Mouse (Mus musculus) forebrain, postnatal 0 days (tissue): Measurements from ENCODE around the gene Gnat1. TPM values are rescaled to one million over a fixed set of nuclear protein-coding genes. Genes with fewer than 3 reads are reported as not detected.

Experiments used
- ATAC-seq: fragments of 200-750 bp; cut with Nextera tagmentation; 2 replicates; pipeline ENCODE4 v1.8.0; 2017; ENCODE audit warnings: mild to moderate bottlenecking, moderate library complexity
- DNase-seq: peaks from one replicate; pipeline ENCODE4 v3.0.0-alpha.2; 2015
- H3K27ac ChIP-seq: fragments of 300-500 bp; sonication (generic); 2 replicates; pipeline ENCODE4 v1.5.1; 2014; ENCODE audit warnings: low read depth, mild to moderate bottlenecking, antibody characterized with exemption, low read length, moderate library complexity, mixed read lengths
- H3K27me3 ChIP-seq: fragments of 300-500 bp; sonication (generic); 2 replicates; pipeline ENCODE4 v1.6.1; 2014; ENCODE audit warnings: mild to moderate bottlenecking, low read length, mixed read lengths; ENCODE audit not compliant: insufficient read depth
- H3K36me3 ChIP-seq: fragments of 300-500 bp; sonication (generic); 2 replicates; pipeline ENCODE4 v1.6.1; 2014; ENCODE audit warnings: mild to moderate bottlenecking, moderate library complexity; ENCODE audit not compliant: insufficient read depth
- H3K4me1 ChIP-seq: fragments of 300-500 bp; sonication (generic); 2 replicates; pipeline ENCODE4 v1.6.1; 2014; ENCODE audit warnings: antibody characterized with exemption; ENCODE audit not compliant: insufficient read depth
- H3K4me2 ChIP-seq: fragments of 300-500 bp; sonication (generic); 2 replicates; pipeline ENCODE4 v1.6.1; 2014; ENCODE audit warnings: low read depth, mild to moderate bottlenecking, moderate library complexity
- H3K4me3 ChIP-seq: fragments of 300-500 bp; sonication (generic); 2 replicates; pipeline ENCODE4 v1.5.1; 2014; ENCODE audit warnings: low read depth, low read length, mixed read lengths
- H3K9ac ChIP-seq: fragments of 300-500 bp; sonication (generic); 2 replicates; pipeline ENCODE4 v1.6.1; 2014; ENCODE audit warnings: mild to moderate bottlenecking
- H3K9me3 ChIP-seq: fragments of 300-500 bp; sonication (generic); 2 replicates; pipeline ENCODE4 v1.6.1; 2016; ENCODE audit warnings: low read length
- CTCF ChIP-seq: sonication (generic); IDR thresholded peaks from 2 replicates; pipeline ENCODE4 v1.5.1; 2016; ENCODE audit warnings: antibody characterized with exemption, control low read depth, low read depth
- WGBS: fragments of 180-500 bp; shearing (Covaris S2); extraction: QIAGEN DNeasy Blood & Tissue Kit; methylation state at CpG from one replicate; pipeline ENCODE4 v1.1.7; 2014; 5-methylcytosine and 5-hydroxymethylcytosine counted together
- polyA plus RNA-seq: library from polyadenylated mRNA; unstranded; fragments of >200 nt; fragmentation: Nextera tagmentation; extraction: Ambion mirVana; gene quantifications from 2 replicates; pipeline ENCODE4 v1.2.1, GENCODE M21; 2015
- total RNA-seq: library from RNA; depleted of rRNA; stranded (reverse); fragments of >200 nt; gene quantifications from 2 replicates; pipeline ENCODE4 v1.2.3, GENCODE M21; 2014

Gene Gnat1
- total and polyA plus RNA-seq, 2 experiments from 2014 or later, result 0.24 to 1.8 TPM

DNA sequence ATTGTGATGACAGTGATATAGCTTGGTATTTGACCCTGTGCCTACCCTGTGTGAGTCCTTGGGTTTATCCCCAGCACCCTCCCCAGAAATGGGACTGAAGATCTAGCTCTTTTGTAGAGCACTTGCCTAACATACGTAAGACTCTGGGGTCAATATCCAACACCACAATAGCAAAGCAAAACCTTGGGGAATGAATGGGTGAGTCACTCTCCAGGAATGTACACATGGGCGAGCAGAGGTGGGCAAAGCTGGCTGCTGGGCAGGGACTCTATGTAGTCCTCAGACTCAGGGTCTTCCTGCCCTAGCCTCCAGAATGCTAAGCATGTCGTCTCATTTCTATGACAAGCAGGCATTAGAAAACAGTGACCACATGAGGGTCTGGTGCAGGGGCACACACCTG, 30.7 kb downstream of the Gnat1 start:
- 68% methylated on average over 3 of the region's 3 CpGs for WGBS
- ATAC-seq, result no peak
- H3K27me3 ChIP-seq, result no peaks in the 10 kb centered on the region

DNA sequence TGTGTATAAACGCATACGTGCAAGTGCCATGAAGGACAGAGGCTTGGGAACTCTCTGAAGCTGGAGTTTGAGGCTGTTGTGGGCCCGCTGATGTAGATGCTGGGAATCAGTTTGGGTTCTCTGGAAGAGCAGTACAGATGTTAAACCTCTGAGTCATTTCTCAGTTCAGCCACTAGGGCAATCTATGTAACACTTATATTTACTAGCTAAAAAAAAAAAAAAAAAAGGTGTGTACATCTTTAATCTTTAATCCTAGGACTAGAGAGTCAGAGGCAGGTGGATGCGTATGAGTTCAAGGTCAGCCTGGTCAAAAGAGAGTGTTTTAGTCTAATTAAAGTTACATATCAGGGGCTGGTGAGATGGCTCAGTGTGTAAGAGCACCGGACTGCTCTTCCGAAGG, 32.5 kb downstream of the Gnat1 start:
- no peak for DNase-seq
- no peaks in the 10 kb centered on the region for H3K27me3 ChIP-seq
- ATAC-seq, result no peak
- peak; percentile 19; the same call in 1 of the 2 replicates for TF ChIP-seq CTCF
- no peak overlapping the region for H3K4me2 ChIP-seq
- H3K27ac ChIP-seq, result no peak overlapping the region
- H3K36me3 ChIP-seq, result no peaks in the 10 kb centered on the region
- no peaks in the 10 kb centered on the region for H3K9me3 ChIP-seq
- H3K9ac ChIP-seq, result no peak overlapping the region
- no peak overlapping the region for H3K4me3 ChIP-seq
- 0 out of 2 replicates have a peak, but pooled peaks cover 8% of the 10 kb centered on the region for H3K4me1 ChIP-seq
- WGBS, result 88% methylated on average over 6 of the region's 6 CpGs

More for the DNA sequence above, 30.7 kb downstream of the Gnat1 start:
- Histone ChIP-seq H3K4me3 (no peak overlapping the region), H3K4me2 (no peak overlapping the region), H3K4me1 (0 out of 2 replicates have a peak, but pooled peaks cover 8% of the 10 kb centered on the region), H3K36me3 (no peaks in the 10 kb centered on the region), H3K9ac (no peak overlapping the region), H3K9me3 (no peaks in the 10 kb centered on the region), H3K27ac (no peak overlapping the region)
- no peak for DNase-seq
- TF ChIP-seq CTCF, result no peak

- Histone ChIP-seq H3K36me3 (no peaks in the 10 kb centered on the region), H3K9me3 (no peaks in the 10 kb centered on the region), H3K27ac (no peak overlapping the region; the same call in 1 of the 2 replicates), H3K27me3 (no peaks in the 10 kb centered on the region), H3K4me3 (no peak overlapping the region), H3K4me2 (0 out of 2 replicates have a peak overlapping the region, but pooled peaks have one; percentile 62), H3K4me1 (0 out of 2 replicates have a peak, but pooled peaks cover 8% of the 10 kb centered on the region), H3K9ac (no peak overlapping the region)
- DNase-seq (peak; percentile 92), ATAC-seq (peak; percentile 64)
- peak; percentile 97 for TF ChIP-seq CTCF
- 14% methylated on average over 5 of the region's 5 CpGs for WGBS
These were observed 33.9 kb downstream of the Gnat1 start for GRCm38 (mm10) chr9:107645577-107645976.

DNA sequence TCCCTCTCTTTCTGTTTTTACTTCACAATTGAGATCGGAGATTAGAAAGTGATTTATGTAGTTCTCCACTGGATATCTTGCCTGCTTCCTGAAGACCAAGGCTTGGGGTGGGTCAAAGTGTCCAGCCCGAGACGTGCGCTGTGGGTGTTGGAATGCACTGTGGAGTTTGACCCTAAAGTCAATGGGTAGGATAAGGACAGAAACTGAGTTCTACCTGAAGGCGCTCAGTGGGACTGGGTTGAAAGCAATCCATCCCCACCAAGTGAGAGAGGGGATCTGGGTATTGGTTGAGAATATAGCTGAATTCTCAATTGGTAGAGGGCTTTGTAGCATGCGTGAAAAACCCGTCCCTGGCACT, 34.4 kb downstream of the Gnat1 start:
- H3K36me3 ChIP-seq, result no peaks in the 10 kb centered on the region
- H3K4me3 ChIP-seq, result no peak overlapping the region
- ATAC-seq (no peak), DNase-seq (no peak)
- no peak for TF ChIP-seq CTCF
- H3K27me3 ChIP-seq, result no peaks in the 10 kb centered on the region
- H3K4me1 ChIP-seq, result 0 out of 2 replicates have a peak, but pooled peaks cover 8% of the 10 kb centered on the region
- no peaks in the 10 kb centered on the region for H3K9me3 ChIP-seq
- peak overlapping the region; percentile 39 for H3K9ac ChIP-seq
- WGBS, result 60% methylated on average over 7 of the region's 7 CpGs
- no peak overlapping the region; the same call in 1 of the 2 replicates for H3K27ac ChIP-seq
- peak overlapping the region; percentile 62 for H3K4me2 ChIP-seq

DNA sequence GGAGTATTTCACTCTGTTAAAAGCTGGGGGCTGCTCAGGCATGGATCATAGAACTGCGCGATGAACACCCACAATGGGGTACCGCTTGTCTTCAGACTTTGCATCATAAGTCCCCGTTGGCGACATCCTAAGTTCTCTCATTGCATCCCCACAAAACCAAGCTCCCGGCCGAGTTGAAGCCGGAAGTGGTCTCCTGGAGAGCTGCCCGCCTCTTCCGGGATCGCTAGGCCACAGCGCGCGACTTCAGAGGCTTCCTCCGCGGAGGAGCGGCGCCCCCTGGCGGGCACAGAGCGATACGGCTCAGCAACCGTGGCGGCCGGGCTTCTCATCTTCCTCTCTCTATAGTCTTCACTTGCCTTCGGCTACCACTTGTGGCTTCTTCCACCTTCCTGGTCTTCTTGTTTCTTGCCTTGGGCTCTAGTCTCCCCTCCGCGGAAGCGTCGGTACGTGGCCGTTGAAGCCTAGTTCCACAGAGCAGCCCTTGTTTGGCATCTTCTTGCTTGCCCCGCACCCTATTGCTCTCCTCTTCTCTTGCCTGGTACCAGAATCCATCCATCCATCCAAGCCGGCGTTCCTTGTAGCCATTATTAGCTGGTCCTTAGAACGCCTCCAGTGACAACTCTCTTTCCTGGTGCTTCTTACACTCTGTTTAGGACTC, 34.9 kb downstream of the Gnat1 start:
- WGBS, result 6% methylated on average over 35 of the region's 35 CpGs

DNA sequence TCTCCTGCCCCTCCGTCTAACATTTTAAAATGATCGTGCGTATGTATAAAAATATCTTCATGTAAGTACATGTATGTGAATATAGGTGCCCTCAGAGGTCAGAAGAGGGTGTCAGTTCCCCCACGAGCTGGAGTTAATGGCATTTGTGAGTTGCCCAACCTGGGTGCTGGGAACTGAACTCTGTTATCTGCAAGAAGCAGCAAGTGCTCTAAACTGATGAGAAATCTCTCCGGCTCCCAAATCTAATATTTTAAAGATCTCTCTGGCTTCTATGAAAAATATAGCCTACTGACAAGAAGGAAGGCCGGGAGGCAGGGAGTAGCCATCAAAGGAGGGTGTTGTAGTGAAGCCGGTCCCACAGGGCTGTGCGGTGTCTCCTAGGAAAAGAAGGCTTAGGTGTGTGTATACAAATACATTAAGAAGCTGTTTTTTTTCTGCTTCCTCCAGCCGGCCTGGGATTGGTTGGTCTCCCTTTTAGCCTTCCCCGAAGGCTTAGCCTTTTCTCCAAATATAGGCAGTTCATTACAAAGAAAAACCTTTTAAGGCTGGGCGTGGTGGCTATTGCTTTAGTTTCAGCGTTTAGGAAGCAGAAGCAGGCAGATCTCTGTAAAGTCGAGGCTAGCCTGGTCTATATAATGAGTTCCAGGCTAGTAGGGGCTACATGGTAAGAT, 35.8 kb downstream of the Gnat1 start:
- ATAC-seq (no peak), DNase-seq (no peak)
- 92% methylated on average over 13 of the region's 13 CpGs for WGBS
- H3K4me1 ChIP-seq, result 0 out of 2 replicates have a peak, but pooled peaks cover 8% of the 10 kb centered on the region
- H3K4me3 ChIP-seq, result no peak overlapping the region
- H3K36me3 ChIP-seq, result no peaks in the 10 kb centered on the region
- peak overlapping the region; percentile 39; the same call in 1 of the 2 replicates for H3K9ac ChIP-seq
- H3K27ac ChIP-seq, result no peak overlapping the region
- no peaks in the 10 kb centered on the region for H3K27me3 ChIP-seq
- TF ChIP-seq CTCF, result no peak
- no peaks in the 10 kb centered on the region for H3K9me3 ChIP-seq
- H3K4me2 ChIP-seq, result peak overlapping the region; percentile 62

More for the DNA sequence above, 34.9 kb downstream of the Gnat1 start:
- ATAC-seq, result peak; percentile 90
- Histone ChIP-seq H3K36me3 (no peaks in the 10 kb centered on the region), H3K4me2 (peak overlapping the region; percentile 62), H3K27me3 (no peaks in the 10 kb centered on the region), H3K9me3 (no peaks in the 10 kb centered on the region), H3K4me1 (0 out of 2 replicates have a peak, but pooled peaks cover 8% of the 10 kb centered on the region), H3K27ac (peak overlapping the region; percentile 74), H3K9ac (peak overlapping the region; percentile 39), H3K4me3 (peak overlapping the region; percentile 33)
- peak; percentile 95 for DNase-seq
- peak; percentile 95 for TF ChIP-seq CTCF

DNA sequence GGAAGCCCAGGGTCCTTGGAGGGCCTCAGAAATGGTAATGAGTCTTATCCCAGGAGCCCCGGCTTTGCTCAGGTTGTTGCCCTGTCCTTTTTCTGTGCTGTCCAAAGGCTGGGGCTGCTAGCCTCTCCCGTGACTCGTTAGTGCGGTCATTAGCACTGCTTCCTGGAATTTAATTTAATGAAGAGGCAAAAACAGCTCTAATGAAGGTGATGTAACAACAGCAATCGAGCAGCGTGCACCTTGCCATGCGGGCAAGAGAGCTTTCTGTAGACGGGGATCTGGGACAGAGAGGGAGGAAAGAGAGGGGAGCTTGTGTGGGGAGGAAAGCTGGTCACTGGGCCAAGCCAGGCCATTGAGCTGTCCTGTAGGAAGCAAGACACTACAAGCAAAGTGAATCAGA, 37.8 kb downstream of the Gnat1 start:
- 16% methylated on average over 8 of the region's 8 CpGs for WGBS
- TF ChIP-seq CTCF, result no peak
- no peak overlapping the region for H3K27ac ChIP-seq
- H3K9ac ChIP-seq, result no peak overlapping the region
- no peaks in the 10 kb centered on the region for H3K27me3 ChIP-seq
- no peaks in the 10 kb centered on the region for H3K36me3 ChIP-seq
- peaks cover 13% of the 10 kb centered on the region for H3K4me1 ChIP-seq
- no peaks in the 10 kb centered on the region for H3K9me3 ChIP-seq
- ATAC-seq (no peak), DNase-seq (no peak)
- H3K4me2 ChIP-seq, result no peak overlapping the region
- H3K4me3 ChIP-seq, result no peak overlapping the region
